Mouse (Mus musculus) embryonic fibroblast, embryonic 13.5 days (primary cell): ENCODE measurements around the gene B2m.

Source experiments
- CTCF ChIP-seq: IDR thresholded peaks from 2 replicates; pipeline ENCODE4 v1.5.1; 2011; ENCODE audit warnings: mild to moderate bottlenecking, control low read depth, low read length, moderate library complexity, borderline replicate concordance; ENCODE audit not compliant: insufficient read depth
- POLR2A ChIP-seq: IDR thresholded peaks from 2 replicates; pipeline ENCODE4 v1.6.1; 2011; ENCODE audit warnings: low read depth, mild to moderate bottlenecking, control low read depth, low read length, moderate library complexity

GRCm38 (mm10) chr2:122185086-122185485 is 37.6 kb downstream of the B2m start:
- TF ChIP-seq CTCF: no peak
- TF ChIP-seq POLR2A: no peak
